Mouse (Mus musculus) liver, adult 2 months (tissue): ENCODE measurements around the gene Tecta. TPM values are rescaled to one million over a fixed set of nuclear protein-coding genes. Genes with fewer than 3 reads are reported as not detected.
A peak's percentile ranks its signal among the peaks of the same experiment; 100 is the strongest.

Source experiments
- DNase-seq: peaks from one replicate; pipeline ENCODE4 v3.0.0-alpha.2; 2011; ENCODE audit warnings: low read depth, low spot score; ENCODE audit errors: extremely low read depth
- H3K27ac ChIP-seq: fragments of 200-500 bp; replicated peaks from 2 replicates; pipeline ENCODE4 v1.5.1; 2012; ENCODE audit warnings: low read depth, mild to moderate bottlenecking, control low read depth, inconsistent platforms, low read length; ENCODE audit not compliant: insufficient read depth
- H3K27me3 ChIP-seq: fragments of 200-500 bp; 2 replicates; pipeline ENCODE4 v1.6.1; 2012; ENCODE audit warnings: mild to moderate bottlenecking, moderate library complexity, low read length, inconsistent platforms; ENCODE audit not compliant: control insufficient read depth, insufficient read depth
- H3K36me3 ChIP-seq: fragments of 200-500 bp; 2 replicates; pipeline ENCODE4 v1.6.1; 2012; ENCODE audit warnings: low read length, inconsistent platforms; ENCODE audit not compliant: control insufficient read depth, insufficient read depth
- H3K4me1 ChIP-seq: fragments of 200-500 bp; 2 replicates; pipeline ENCODE4 v1.6.1; 2011; ENCODE audit warnings: low read length; ENCODE audit not compliant: control insufficient read depth, insufficient read depth
- H3K4me3 ChIP-seq: fragments of 200-500 bp; 2 replicates; pipeline ENCODE4 v1.5.1; 2011; ENCODE audit warnings: low read depth, mild to moderate bottlenecking, control low read depth, low read length, moderate library complexity; ENCODE audit not compliant: insufficient read depth
- H3K79me2 ChIP-seq: fragments of 200-500 bp; 2 replicates; pipeline ENCODE4 v1.6.1; 2012; ENCODE audit warnings: inconsistent platforms, mild to moderate bottlenecking, low read length, moderate library complexity; ENCODE audit not compliant: control insufficient read depth, insufficient read depth
- H3K9ac ChIP-seq: fragments of 200-500 bp; 2 replicates; pipeline ENCODE4 v1.6.1; 2012; ENCODE audit warnings: low read depth, mild to moderate bottlenecking, control low read depth, inconsistent platforms, low read length
- CTCF ChIP-seq: fragments of 200-500 bp; IDR thresholded peaks from 2 replicates; pipeline ENCODE4 v1.5.1; 2011; ENCODE audit warnings: low read depth, low read length, control low read depth
- POLR2A ChIP-seq: fragments of 200-500 bp; IDR thresholded peaks from 2 replicates; pipeline ENCODE4 v1.6.1; 2011; ENCODE audit warnings: low read length, control low read depth; ENCODE audit not compliant: insufficient read depth; ENCODE audit errors: extremely low read depth
- WGBS: fragments of 180-500 bp; shearing (Covaris S2); methylation state at CpG from one replicate; pipeline ENCODE4 v1.1.7; 2018; 5-methylcytosine and 5-hydroxymethylcytosine counted together
- polyA plus RNA-seq: library from polyadenylated mRNA; depleted of rRNA; stranded (reverse); fragments of >200 nt; gene quantifications from 2 replicates; pipeline ENCODE4 v1.2.3, GENCODE M21; 2012; rRNA removed
- total RNA-seq: library from RNA; depleted of rRNA; stranded (reverse); fragments of >200 nt; gene quantifications from 2 replicates; pipeline ENCODE4 v1.2.3, GENCODE M21; 2014; rRNA removed

Gene Tecta
- total RNA-seq (not detected in 2 replicates), polyA plus RNA-seq (not detected in 2 replicates)

GRCm38 (mm10) chr9:42399829-42400228, at the start of gene Tecta:
TSS of gene Tecta (minus strand) at chr9:42399929.
- no peaks in the 10 kb centered on the region for H3K27me3 ChIP-seq
- no peak within 1 kb of the TSS for H3K4me3 ChIP-seq
- H3K36me3 ChIP-seq: no peaks in the 10 kb centered on the region
- H3K9ac ChIP-seq: no peak within 1 kb of the TSS
- no peaks in the 10 kb centered on the region for H3K4me1 ChIP-seq
- TF ChIP-seq CTCF (no peak), POLR2A (no peak)
- 85% methylated on average over 6 of the region's 6 CpGs for WGBS
- no peaks in the 10 kb centered on the region for H3K79me2 ChIP-seq
- H3K27ac ChIP-seq: no peak within 1 kb of the TSS
- DNase-seq: no peak

GRCm38 (mm10) chr9:42449043-42449442, 49.3 kb upstream of the Tecta start:
- TF ChIP-seq POLR2A (no peak), CTCF (no peak)
- no peaks in the 10 kb centered on the region for H3K4me1 ChIP-seq
- H3K36me3 ChIP-seq: peaks cover 55% of the 10 kb centered on the region
- no peak overlapping the region for H3K27ac ChIP-seq
- no peaks in the 10 kb centered on the region for H3K27me3 ChIP-seq
- no peak overlapping the region for H3K9ac ChIP-seq
- H3K79me2 ChIP-seq: peaks cover 6% of the 10 kb centered on the region; the same call in 1 of the 2 replicates
- H3K4me3 ChIP-seq: no peak overlapping the region
- 81% methylated on average over 6 of the region's 6 CpGs for WGBS
- DNase-seq: no peak

GRCm38 (mm10) chr9:42442100-42442499, 42.4 kb upstream of the Tecta start:
- H3K9ac ChIP-seq: no peak overlapping the region
- H3K4me1 ChIP-seq: peaks cover 2% of the 10 kb centered on the region; the same call in 1 of the 2 replicates
- TF ChIP-seq CTCF: no peak
- TF ChIP-seq POLR2A: no peak
- H3K27me3 ChIP-seq: no peaks in the 10 kb centered on the region
- no peak for DNase-seq
- no peaks in the 10 kb centered on the region; the same call in 1 of the 2 replicates for H3K79me2 ChIP-seq
- no peak overlapping the region for H3K27ac ChIP-seq
- 93% methylated on average over 8 of the region's 8 CpGs for WGBS
- peaks cover 80% of the 10 kb centered on the region for H3K36me3 ChIP-seq
- no peak overlapping the region for H3K4me3 ChIP-seq

- Histone ChIP-seq H3K27ac (no peak overlapping the region), H3K36me3 (peaks cover 80% of the 10 kb centered on the region), H3K27me3 (no peaks in the 10 kb centered on the region), H3K9ac (no peak overlapping the region), H3K4me1 (peaks cover 2% of the 10 kb centered on the region; the same call in 1 of the 2 replicates), H3K4me3 (no peak overlapping the region), H3K79me2 (no peaks in the 10 kb centered on the region; the same call in 1 of the 2 replicates)
- 47% methylated on average over 2 of the region's 2 CpGs for WGBS
- TF ChIP-seq CTCF: no peak
- TF ChIP-seq POLR2A: no peak
- peak; percentile 66 for DNase-seq
Measured at GRCm38 (mm10) chr9:42441234-42441633, 41.5 kb upstream of the Tecta start.

GRCm38 (mm10) chr9:42439446-42439845, 39.7 kb upstream of the Tecta start:
- TF ChIP-seq CTCF (no peak), POLR2A (no peak)
- WGBS: 90% methylated on average over 4 of the region's 4 CpGs

GRCm38 (mm10) chr9:42432155-42432554, 32.4 kb upstream of the Tecta start:
- Histone ChIP-seq H3K4me1 (0 out of 2 replicates have a peak, but pooled peaks cover 2% of the 10 kb centered on the region), H3K79me2 (no peaks in the 10 kb centered on the region), H3K27ac (no peak overlapping the region), H3K9ac (no peak overlapping the region), H3K4me3 (no peak overlapping the region), H3K27me3 (no peaks in the 10 kb centered on the region), H3K36me3 (peaks cover 67% of the 10 kb centered on the region)
- WGBS: 100% methylated on average over 2 of the region's 2 CpGs
- DNase-seq: no peak
- TF ChIP-seq POLR2A: no peak
- TF ChIP-seq CTCF: peak; percentile 39

More at GRCm38 (mm10) chr9:42439446-42439845, 39.7 kb upstream of the Tecta start:
- Histone ChIP-seq H3K9ac (no peak overlapping the region), H3K36me3 (peaks cover 75% of the 10 kb centered on the region), H3K27ac (no peak overlapping the region), H3K4me1 (peaks cover 2% of the 10 kb centered on the region; the same call in 1 of the 2 replicates), H3K79me2 (no peaks in the 10 kb centered on the region; the same call in 1 of the 2 replicates), H3K27me3 (no peaks in the 10 kb centered on the region), H3K4me3 (no peak overlapping the region)
- no peak for DNase-seq
